Mouse (Mus musculus): ENCODE measurements at regions not wholly inside any gene's neighbourhood (a gene's known extent, or its start where the extent isn't known, plus 50 kb on each side); places are given as distances from the start of the nearest gene placed in this dataset.

- TF ChIP-seq CTCF (IDR thresholded peaks at IDR 0.05; ENCODE audit: low read depth) (no peak), EP300 (optimal IDR thresholded peaks at IDR 0.05) (no peak)
Measured at GRCm38 (mm10) chr16:55617506-55617905, 221.2 kb downstream of the Nfkbiz start.
